Mouse (Mus musculus) neutrophil, adult 59 days (primary cell): Measurements from ENCODE around the gene 1700074P13Rik. TPM values are rescaled to one million over a fixed set of nuclear protein-coding genes. Genes with fewer than 3 reads are reported as not detected.

ENCODE experiments used
- total RNA-seq, 2 experiments: library from RNA; stranded (reverse); gene quantifications; 1 replicate in 1 of 2; 2 replicates in 1 of 2; pipeline ENCODE4 v1.2.4; 2023

The 1700074P13Rik gene
- total RNA-seq, result not detected

DNA sequence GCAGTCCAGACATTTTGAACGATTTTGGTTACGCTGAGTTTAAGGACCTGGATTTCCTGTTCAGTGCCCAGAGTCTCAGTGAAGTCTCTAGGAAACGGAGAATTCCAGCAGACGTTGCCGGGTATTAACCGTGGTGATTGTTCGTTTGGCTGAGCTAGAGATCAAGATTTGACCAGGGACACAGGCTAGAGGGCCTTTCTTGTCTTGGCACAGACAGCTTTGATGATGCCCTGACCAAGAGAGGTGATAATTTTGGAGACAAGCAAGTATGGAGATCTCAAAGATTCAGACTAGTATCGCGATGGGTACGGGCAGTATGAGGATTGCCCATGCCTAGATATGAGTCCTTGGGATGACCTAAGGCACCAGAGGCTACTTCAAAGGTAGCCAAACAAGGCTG is at the start of gene 1700074P13Rik:
TSS of gene 1700074P13Rik (minus strand) at position 101 of the 400 bp plus-strand sequence.

DNA sequence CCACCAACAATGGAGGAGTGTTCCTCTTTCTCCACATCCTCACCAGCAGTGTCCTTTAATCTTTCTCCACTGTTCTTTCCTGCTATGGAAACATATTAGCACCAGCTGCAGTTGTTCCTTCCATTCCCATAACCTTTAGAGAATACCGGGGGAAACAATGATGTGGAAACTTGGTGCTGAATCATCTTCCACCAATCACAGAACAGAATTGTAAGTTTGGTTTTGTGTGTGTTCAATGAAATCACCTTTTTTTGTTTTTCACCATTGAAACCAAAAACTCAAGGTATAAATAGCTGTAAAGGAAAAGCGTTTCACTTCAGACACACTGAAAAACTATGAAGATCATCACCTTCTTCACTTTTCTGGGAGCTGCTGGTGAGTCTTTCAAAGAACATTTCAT is 24.1 kb upstream of the 1700074P13Rik start, which contains the start of gene 1810009J06Rik:
TSS of gene 1810009J06Rik (plus strand) at position 301 of the 400 bp plus-strand sequence.

GRCm38 (mm10) chr6:40951770-40952169 is 11.4 kb upstream of the 1700074P13Rik start, which contains the start of gene Gm4744:
Gene Gm4744 (minus strand): TSS chr6:40951870.

GRCm38 (mm10) chr6:40900287-40900686 is 40.1 kb downstream of the 1700074P13Rik start, which contains the start of gene Prss58:
Gene Prss58 (minus strand): TSS chr6:40900387.

GRCm38 (mm10) chr6:40887394-40887793 is 53.0 kb downstream of the 1700074P13Rik start, which contains the start of gene Moxd2:
Gene Moxd2 (minus strand): TSS chr6:40887494.

Other genes with a start within 250 kb of the 1700074P13Rik start
- not detected for gene Moxd2, start 53.1 kb downstream of the 1700074P13Rik start, total RNA-seq
- not detected for gene Prss58, start 40.2 kb downstream of the 1700074P13Rik start, total RNA-seq
- gene Gm4744, start 11.3 kb upstream of the 1700074P13Rik start, total RNA-seq, result not detected
- gene 1810009J06Rik, start 24.2 kb upstream of the 1700074P13Rik start, total RNA-seq, result not detected
- not detected for gene Gm2663, start 58.9 kb upstream of the 1700074P13Rik start, total RNA-seq
- gene 2210010C04Rik, start 95.0 kb upstream of the 1700074P13Rik start, total RNA-seq, result not detected